Mouse (Mus musculus): ENCODE measurements at regions not wholly inside any gene's neighbourhood (a gene's known extent, or its start where the extent isn't known, plus 50 kb on each side); places are given as distances from the start of the nearest gene placed in this dataset.

GRCm38 (mm10) chr14:105779760-105780159, 116.9 kb downstream of the Spry2 start:
- no peak for DNase-seq (ENCODE audit: low spot score)

- DNase-seq (ENCODE audit: low spot score) = no peak
Observed at GRCm38 (mm10) chr14:105779349-105779748, 117.3 kb downstream of the Spry2 start.

GRCm38 (mm10) chr14:105773674-105774073, 122.9 kb downstream of the Spry2 start:
- DNase-seq (ENCODE audit: low spot score) = no peak

- DNase-seq (ENCODE audit: low spot score) = no peak
Observed at GRCm38 (mm10) chr14:105767100-105767499, 129.5 kb downstream of the Spry2 start.

GRCm38 (mm10) chr14:105752509-105753375, 143.9 kb downstream of the Spry2 start:
- DNase-seq (ENCODE audit: low spot score) = no peak

GRCm38 (mm10) chr14:105751762-105752161, 144.9 kb downstream of the Spry2 start:
- DNase-seq (ENCODE audit: low spot score) = no peak

- DNase-seq (ENCODE audit: low spot score) = no peak
Observed at GRCm38 (mm10) chr14:105744578-105744977, 152.0 kb downstream of the Spry2 start.

GRCm38 (mm10) chr14:105744125-105744524, 152.5 kb downstream of the Spry2 start:
- DNase-seq (ENCODE audit: low spot score) = no peak

GRCm38 (mm10) chr14:105740889-105741288, 155.7 kb downstream of the Spry2 start:
- DNase-seq (ENCODE audit: low spot score) = no peak

GRCm38 (mm10) chr14:105738568-105738967, 158.1 kb downstream of the Spry2 start:
- DNase-seq (ENCODE audit: low spot score) = no peak

- peak; percentile 63 for DNase-seq (ENCODE audit: low spot score)
Observed at GRCm38 (mm10) chr14:105736352-105736751, 160.3 kb downstream of the Spry2 start.

GRCm38 (mm10) chr14:105734291-105734690, 162.3 kb downstream of the Spry2 start:
- DNase-seq (ENCODE audit: low spot score) = no peak

GRCm38 (mm10) chr14:105733013-105733728, 163.4 kb downstream of the Spry2 start:
- peak; percentile 71 for DNase-seq (ENCODE audit: low spot score)

- peak; percentile 91 for DNase-seq (ENCODE audit: low spot score)
Observed at GRCm38 (mm10) chr14:105732221-105733012, 164.2 kb downstream of the Spry2 start.

- DNase-seq (ENCODE audit: low spot score) = peak; percentile 75
Observed at GRCm38 (mm10) chr14:105730786-105731185, 165.8 kb downstream of the Spry2 start.

- no peak for DNase-seq (ENCODE audit: low spot score)
Observed at GRCm38 (mm10) chr14:105728841-105729240, 167.8 kb downstream of the Spry2 start.

- DNase-seq (ENCODE audit: low spot score) = no peak
Observed at GRCm38 (mm10) chr14:105725741-105726140, 170.9 kb downstream of the Spry2 start.

GRCm38 (mm10) chr14:105722923-105723322, 173.7 kb downstream of the Spry2 start:
- DNase-seq (ENCODE audit: low spot score) = no peak

- DNase-seq (ENCODE audit: low spot score) = no peak
Observed at GRCm38 (mm10) chr14:105721576-105721975, 175.0 kb downstream of the Spry2 start.

- no peak for DNase-seq (ENCODE audit: low spot score)
Observed at GRCm38 (mm10) chr14:105720816-105721510, 175.7 kb downstream of the Spry2 start.

- no peak for DNase-seq (ENCODE audit: low spot score)
Observed at GRCm38 (mm10) chr14:105718676-105719441, 177.8 kb downstream of the Spry2 start.

Data from embryo, embryonic 10 days (tissue).